Mouse (Mus musculus): Measurements from ENCODE around the gene Olfr502. TPM values are rescaled to one million over a fixed set of nuclear protein-coding genes. Genes with fewer than 3 reads are reported as not detected.
"Not testable (repeated sequence)": the region's sequence is repeated elsewhere in the genome, so short reads cannot be mapped to it uniquely, and the experiment has no call there.

Gene Olfr502
- total RNA-seq (2014; rRNA removed) (not detected in 2 replicates), polyA plus RNA-seq (2015; fragmentation: Nextera tagmentation; extraction: Ambion mirVana) (not detected in 2 replicates)

DNA sequence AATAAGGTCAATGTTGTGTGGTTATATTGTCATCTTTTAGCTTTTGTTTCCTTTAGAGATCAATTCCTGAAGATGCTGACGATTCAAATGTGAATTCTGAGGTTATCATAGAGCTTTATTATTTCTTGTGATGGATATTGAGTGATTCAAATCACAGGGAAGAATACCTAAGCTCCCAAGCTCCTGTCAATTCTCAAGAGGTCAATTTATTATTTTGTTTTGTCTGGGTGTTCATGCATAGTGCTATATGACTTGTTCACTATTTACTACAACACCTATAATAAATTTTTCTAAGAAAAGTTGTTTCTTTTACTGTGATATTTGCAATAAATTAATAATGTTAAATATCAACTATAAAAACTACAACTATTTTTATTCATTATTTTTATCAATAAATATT, at the start of gene Olfr502:
Olfr502 (minus strand) TSS at position 101 of the 400 bp plus-strand sequence.
- Histone ChIP-seq H3K27ac (no peak within 1 kb of the TSS), H3K36me3 (ENCODE audit: insufficient read depth, low read length) (no peaks in the 10 kb centered on the region), H3K9me3 (ENCODE audit: low read length) (no peaks in the 10 kb centered on the region), H3K4me1 (ENCODE audit: insufficient read depth, low read length) (no peaks in the 10 kb centered on the region), H3K27me3 (ENCODE audit: insufficient read depth, low read length) (no peaks in the 10 kb centered on the region), H3K4me2 (ENCODE audit: low read depth, low read length) (no peak within 1 kb of the TSS), H3K4me3 (ENCODE audit: low read length) (no peak within 1 kb of the TSS), H3K9ac (replicated peaks; ENCODE audit: low read length) (no peak within 1 kb of the TSS)
- WGBS, result 89% methylated on average over 1 of the region's 1 CpGs
- DNase-seq (ENCODE audit: low spot score), result no peak
- ATAC-seq, result no peak
- TF ChIP-seq CTCF (IDR thresholded peaks at IDR 0.05; ENCODE audit: low read depth), result no peak

DNA sequence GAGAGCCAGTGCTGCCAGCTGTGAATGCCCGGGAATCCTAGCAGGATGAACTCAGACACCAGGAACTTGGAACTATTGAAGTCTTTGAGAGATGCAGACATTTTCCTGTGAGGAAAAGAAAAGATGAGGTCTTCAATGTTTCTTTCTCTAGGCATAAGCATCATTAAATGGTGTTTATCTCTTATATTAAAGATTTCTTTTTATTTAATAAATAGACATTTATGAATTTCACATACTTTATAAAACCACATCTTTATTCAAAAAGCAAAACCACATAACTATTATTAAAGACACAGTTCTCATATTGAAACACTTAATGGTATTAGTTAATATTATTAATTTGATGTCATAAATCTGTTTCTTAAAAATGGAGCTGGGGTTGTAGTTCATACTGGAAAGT, 40.8 kb upstream of the Olfr502 start, which contains the start of gene Olfr504:
Olfr504 (minus strand) TSS at position 101 of the 400 bp plus-strand sequence.
- no peak for TF ChIP-seq CTCF (IDR thresholded peaks at IDR 0.05; ENCODE audit: low read depth)
- WGBS, result 89% methylated on average over 1 of the region's 1 CpGs

DNA sequence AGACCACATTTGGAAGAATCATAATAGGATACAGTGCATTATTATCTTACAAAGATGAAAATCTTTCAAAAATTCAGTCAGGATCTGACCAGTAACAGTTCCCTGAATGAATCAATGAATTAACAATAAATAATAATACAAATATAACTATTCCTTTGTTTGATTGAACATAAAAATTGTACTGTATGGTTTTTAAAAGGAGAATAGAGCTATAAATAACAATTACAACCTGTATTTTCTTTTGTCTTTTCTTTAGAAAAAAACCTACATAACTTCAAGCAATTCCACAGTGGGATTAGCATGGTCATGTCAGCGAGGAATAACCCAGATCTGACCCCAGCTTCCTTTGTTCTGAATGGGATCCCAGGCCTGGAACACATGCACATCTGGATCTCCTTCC, 19.4 kb upstream of the Olfr502 start, which contains the start of gene Olfr503:
Olfr503 (plus strand) TSS at position 301 of the 400 bp plus-strand sequence.
- DNase-seq (ENCODE audit: low spot score); H3K9me3 ChIP-seq (ENCODE audit: low read length); H3K4me1 ChIP-seq (ENCODE audit: insufficient read depth, low read length); ATAC-seq; H3K4me3 ChIP-seq (ENCODE audit: low read length); H3K36me3 ChIP-seq (ENCODE audit: insufficient read depth, low read length); H3K27ac ChIP-seq; H3K27me3 ChIP-seq (ENCODE audit: insufficient read depth, low read length); H3K9ac ChIP-seq (replicated peaks; ENCODE audit: low read length); H3K4me2 ChIP-seq (ENCODE audit: low read depth, low read length): not testable (repeated sequence)
- WGBS, result 58% methylated on average over 1 of the region's 1 CpGs

More for the DNA sequence above, 40.8 kb upstream of the Olfr502 start, which contains the start of gene Olfr504:
- DNase-seq (ENCODE audit: low spot score) (no peak), ATAC-seq (no peak)
- H3K9me3 ChIP-seq (ENCODE audit: low read length), result no peaks in the 10 kb centered on the region
- no peak within 1 kb of the TSS for H3K27ac ChIP-seq
- H3K9ac ChIP-seq (replicated peaks; ENCODE audit: low read length), result no peak within 1 kb of the TSS
- no peak within 1 kb of the TSS for H3K4me2 ChIP-seq (ENCODE audit: low read depth, low read length)
- H3K4me1 ChIP-seq (ENCODE audit: insufficient read depth, low read length), result no peaks in the 10 kb centered on the region
- no peaks in the 10 kb centered on the region for H3K36me3 ChIP-seq (ENCODE audit: insufficient read depth, low read length)
- H3K4me3 ChIP-seq (ENCODE audit: low read length), result no peak within 1 kb of the TSS
- no peaks in the 10 kb centered on the region for H3K27me3 ChIP-seq (ENCODE audit: insufficient read depth, low read length)

DNA sequence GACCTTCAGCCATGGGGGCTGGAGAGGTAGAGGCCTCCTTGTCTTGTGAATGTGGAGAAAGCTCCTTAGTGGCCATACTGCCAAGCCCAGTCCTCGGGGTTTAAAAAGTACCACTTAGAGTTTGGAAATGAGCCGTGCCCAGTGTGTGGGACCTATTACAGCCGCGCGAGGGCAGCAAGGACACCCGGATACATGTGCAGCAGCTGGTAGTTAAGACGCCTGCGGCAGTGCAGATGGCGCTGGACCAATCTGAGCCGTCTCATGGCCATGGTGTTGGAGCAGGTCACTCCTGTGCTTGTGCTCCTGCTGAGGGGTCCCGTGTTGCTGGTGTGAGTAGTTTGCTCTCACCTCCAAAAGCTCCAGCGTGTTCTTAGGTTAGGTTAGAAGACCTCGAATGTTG, 17.6 kb upstream of the Olfr502 start:
- no peak for DNase-seq (ENCODE audit: low spot score)
- Histone ChIP-seq H3K4me3 (ENCODE audit: low read length) (no peak overlapping the region), H3K4me1 (ENCODE audit: insufficient read depth, low read length) (no peaks in the 10 kb centered on the region), H3K27me3 (ENCODE audit: insufficient read depth, low read length) (no peaks in the 10 kb centered on the region), H3K9ac (replicated peaks; ENCODE audit: low read length) (no peak overlapping the region), H3K36me3 (ENCODE audit: insufficient read depth, low read length) (no peaks in the 10 kb centered on the region), H3K27ac (no peak overlapping the region), H3K4me2 (ENCODE audit: low read depth, low read length) (no peak overlapping the region), H3K9me3 (ENCODE audit: low read length) (0 out of 2 replicates have a peak, but pooled peaks cover 2% of the 10 kb centered on the region)
- TF ChIP-seq CTCF (IDR thresholded peaks at IDR 0.05; ENCODE audit: low read depth), result no peak
- 88% methylated on average over 13 of the region's 13 CpGs for WGBS
- ATAC-seq, result no peak

Other genes with a start within 250 kb of the Olfr502 start
- gene Olfr490, start 236.1 kb downstream of the Olfr502 start, total RNA-seq (2014; rRNA removed), result not detected in 2 replicates
- not detected in 2 replicates for gene Olfr490, start 236.1 kb downstream of the Olfr502 start, polyA plus RNA-seq (2015; fragmentation: Nextera tagmentation; extraction: Ambion mirVana)
- gene Olfr491, start 211.6 kb downstream of the Olfr502 start, total RNA-seq (2014; rRNA removed), result not detected in 2 replicates
- gene Olfr491, start 211.6 kb downstream of the Olfr502 start, polyA plus RNA-seq (2015; fragmentation: Nextera tagmentation; extraction: Ambion mirVana), result not detected in 2 replicates
- not detected in 2 replicates for gene Olfr492, start 201.4 kb downstream of the Olfr502 start, total RNA-seq (2014; rRNA removed)
- gene Olfr492, start 201.4 kb downstream of the Olfr502 start, polyA plus RNA-seq (2015; fragmentation: Nextera tagmentation; extraction: Ambion mirVana), result not detected in 2 replicates
- gene Olfr493, start 178.1 kb downstream of the Olfr502 start, total RNA-seq (2014; rRNA removed), result not detected in 2 replicates
- not detected in 2 replicates for gene Olfr493, start 178.1 kb downstream of the Olfr502 start, polyA plus RNA-seq (2015; fragmentation: Nextera tagmentation; extraction: Ambion mirVana)
- not detected in 2 replicates for gene Olfr494, start 159.7 kb downstream of the Olfr502 start, total RNA-seq (2014; rRNA removed)
- gene Olfr494, start 159.7 kb downstream of the Olfr502 start, polyA plus RNA-seq (2015; fragmentation: Nextera tagmentation; extraction: Ambion mirVana), result not detected in 2 replicates
- not detected in 2 replicates for gene Olfr495, start 131.9 kb downstream of the Olfr502 start, total RNA-seq (2014; rRNA removed)
- gene Olfr495, start 131.9 kb downstream of the Olfr502 start, polyA plus RNA-seq (2015; fragmentation: Nextera tagmentation; extraction: Ambion mirVana), result not detected in 2 replicates
- not detected in 2 replicates for gene Olfr497, start 104.6 kb downstream of the Olfr502 start, total RNA-seq (2014; rRNA removed)
- not detected in 2 replicates for gene Olfr497, start 104.6 kb downstream of the Olfr502 start, polyA plus RNA-seq (2015; fragmentation: Nextera tagmentation; extraction: Ambion mirVana)
- not detected in 2 replicates for gene Olfr498, start 59.7 kb downstream of the Olfr502 start, total RNA-seq (2014; rRNA removed)
- not detected in 2 replicates for gene Olfr498, start 59.7 kb downstream of the Olfr502 start, polyA plus RNA-seq (2015; fragmentation: Nextera tagmentation; extraction: Ambion mirVana)
- gene Olfr503, start 19.5 kb upstream of the Olfr502 start, total RNA-seq (2014; rRNA removed), result not detected in 2 replicates
- gene Olfr503, start 19.5 kb upstream of the Olfr502 start, polyA plus RNA-seq (2015; fragmentation: Nextera tagmentation; extraction: Ambion mirVana), result not detected in 2 replicates
- not detected in 2 replicates for gene Olfr504, start 40.7 kb upstream of the Olfr502 start, total RNA-seq (2014; rRNA removed)
- not detected in 2 replicates for gene Olfr504, start 40.7 kb upstream of the Olfr502 start, polyA plus RNA-seq (2015; fragmentation: Nextera tagmentation; extraction: Ambion mirVana)
- not detected in 2 replicates for gene Olfr506, start 85.7 kb upstream of the Olfr502 start, total RNA-seq (2014; rRNA removed)
- gene Olfr506, start 85.7 kb upstream of the Olfr502 start, polyA plus RNA-seq (2015; fragmentation: Nextera tagmentation; extraction: Ambion mirVana), result not detected in 2 replicates
- not detected in 2 replicates for gene Olfr507, start 96.7 kb upstream of the Olfr502 start, total RNA-seq (2014; rRNA removed)
- gene Olfr507, start 96.7 kb upstream of the Olfr502 start, polyA plus RNA-seq (2015; fragmentation: Nextera tagmentation; extraction: Ambion mirVana), result not detected in 2 replicates
- not detected in 2 replicates for gene Olfr508, start 104.9 kb upstream of the Olfr502 start, total RNA-seq (2014; rRNA removed)
- gene Olfr508, start 104.9 kb upstream of the Olfr502 start, polyA plus RNA-seq (2015; fragmentation: Nextera tagmentation; extraction: Ambion mirVana), result not detected in 2 replicates
- 0.18 TPM in 1 of 2 replicates, not detected in the other for gene Olfr509, start 126.8 kb upstream of the Olfr502 start, total RNA-seq (2014; rRNA removed)
- not detected in 2 replicates for gene Olfr509, start 126.8 kb upstream of the Olfr502 start, polyA plus RNA-seq (2015; fragmentation: Nextera tagmentation; extraction: Ambion mirVana)
- gene Olfr510, start 141.4 kb upstream of the Olfr502 start, total RNA-seq (2014; rRNA removed), result not detected in 2 replicates
- gene Olfr510, start 141.4 kb upstream of the Olfr502 start, polyA plus RNA-seq (2015; fragmentation: Nextera tagmentation; extraction: Ambion mirVana), result not detected in 2 replicates
- not detected in 2 replicates for gene Olfr512, start 188.3 kb upstream of the Olfr502 start, total RNA-seq (2014; rRNA removed)
- not detected in 2 replicates for gene Olfr512, start 188.3 kb upstream of the Olfr502 start, polyA plus RNA-seq (2015; fragmentation: Nextera tagmentation; extraction: Ambion mirVana)
- not detected in 2 replicates for gene Olfr513, start 225.9 kb upstream of the Olfr502 start, total RNA-seq (2014; rRNA removed)
- not detected in 2 replicates for gene Olfr513, start 225.9 kb upstream of the Olfr502 start, polyA plus RNA-seq (2015; fragmentation: Nextera tagmentation; extraction: Ambion mirVana)